29 mouse cellular contexts compared by ENCODE assay signal in the genomic region with DNA sequence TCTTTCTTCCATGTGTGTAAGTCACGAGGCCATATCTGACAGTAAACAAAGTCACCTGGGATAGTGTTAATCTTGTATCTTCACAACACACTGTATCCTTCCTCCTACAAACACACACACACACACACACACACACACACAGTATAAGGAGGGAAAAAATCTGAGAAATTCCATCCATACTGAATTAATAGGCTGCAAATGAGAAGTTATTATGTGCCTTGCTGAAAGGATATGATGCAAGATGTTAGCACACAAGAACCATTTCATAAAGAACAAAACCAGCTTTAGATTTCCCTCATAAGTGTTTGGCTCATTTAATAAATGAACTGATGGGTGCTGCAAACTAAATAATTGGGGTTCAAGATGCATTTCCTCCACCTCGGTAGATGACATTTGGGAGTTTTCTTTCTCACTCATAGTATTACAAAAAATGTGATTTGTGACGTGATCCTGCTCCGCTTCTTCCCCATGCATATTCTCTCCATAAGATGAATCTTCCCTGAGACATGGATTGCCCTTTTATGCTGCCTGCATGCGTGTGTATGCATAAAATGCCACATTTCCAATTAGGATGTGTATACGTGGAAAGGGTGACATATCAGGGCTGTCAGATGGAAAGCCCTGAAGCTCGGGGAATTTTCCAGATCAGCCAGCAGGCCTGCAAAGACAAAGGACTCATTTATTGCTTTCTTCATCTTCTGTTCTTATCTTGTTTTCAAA.
DNase-seq lines count a peak whose midpoint lies in the region; ATAC-seq and TF ChIP-seq lines count a peak whose summit lies in the region.
"Had no signal": no experiment of that assay in that cellular context is flagged by ENCODE, and none has a peak within 500 bp of the region (broad histone marks: within the 10 kb centered on the region; RNA-seq: fewer than 3 reads in every experiment).

No protein-coding gene starts in this region.

- no peaks in the 10 kb centered on the region for H3K27me3 ChIP-seq in lung, embryonic 14.5 days (ENCODE audit: insufficient read depth, low read length)
- no peaks in the 10 kb centered on the region for H3K27me3 ChIP-seq in lung, embryonic 16.5 days (ENCODE audit: control insufficient read depth, insufficient read depth, low read depth, low read length)
- no peaks in the 10 kb centered on the region for H3K27me3 ChIP-seq in lung, postnatal 0 days (replicated peaks; ENCODE audit: insufficient read depth, low read length)
- H3K27me3 ChIP-seq: CH12.LX; embryonic facial prominence, embryonic 13.5 days; embryonic facial prominence, embryonic 15.5 days; forebrain, embryonic 12.5 days had no signal

- peak; percentile 54 for DNase-seq in lung, embryonic 14.5 days
- no peak for DNase-seq in lung, postnatal 4 days
- DNase-seq in lung, postnatal 0 days (ENCODE audit: low spot score) = no peak
- DNase-seq in retina, postnatal 1 day = peak; percentile 13
- no peak for DNase-seq in retina, embryonic 14.5 days (ENCODE audit: low spot score)
- DNase-seq: adrenal gland, adult 8-10 months; adrenal gland, postnatal 14 days; adrenal gland, postnatal 36 days; B cell, adult 2 months; cerebellum, adult 11 months; cerebellum, adult 18-20 months; cerebellum, adult 8-10 months; cerebellum, adult 9-11 months; cerebellum, postnatal 14 days; cerebellum, postnatal 36 days; embryo, embryonic 11 days had no signal

- no peak for TF ChIP-seq CTCF in lung, embryonic 14.5 days (IDR thresholded peaks at IDR 0.05; ENCODE audit: low read depth)
- no peak for TF ChIP-seq CTCF in lung, postnatal 0 days (IDR thresholded peaks at IDR 0.05)

- H3K4me1 ChIP-seq in lung, embryonic 14.5 days (ENCODE audit: insufficient read depth) = no peaks in the 10 kb centered on the region
- H3K4me1 ChIP-seq in lung, embryonic 16.5 days (replicated peaks; ENCODE audit: control insufficient read depth, insufficient read depth, low read length) = no peaks in the 10 kb centered on the region
- H3K4me1 ChIP-seq in lung, postnatal 0 days (ENCODE audit: insufficient read depth, low read depth, low read length) = no peaks in the 10 kb centered on the region
- H3K4me1 ChIP-seq: embryonic facial prominence, embryonic 13.5 days; embryonic facial prominence, embryonic 15.5 days; forebrain, embryonic 10.5 days; forebrain, embryonic 12.5 days had no signal

- no peak for TF ChIP-seq EP300 in lung, postnatal 0 days (IDR thresholded peaks at IDR 0.05)

- H3K4me2 ChIP-seq in lung, embryonic 14.5 days = no peak overlapping the region
- no peak overlapping the region for H3K4me2 ChIP-seq in lung, embryonic 16.5 days (ENCODE audit: low read depth, low read length)
- no peak overlapping the region for H3K4me2 ChIP-seq in lung, postnatal 0 days (replicated peaks; ENCODE audit: low read depth, low read length)
- H3K4me2 ChIP-seq: embryonic facial prominence, embryonic 13.5 days; embryonic facial prominence, embryonic 15.5 days; forebrain, embryonic 12.5 days had no signal

- H3K9me3 ChIP-seq in lung, embryonic 14.5 days (ENCODE audit: low read depth, low read length) = no peaks in the 10 kb centered on the region
- no peaks in the 10 kb centered on the region for H3K9me3 ChIP-seq in lung, embryonic 16.5 days (ENCODE audit: control insufficient read depth, low read length)
- H3K9me3 ChIP-seq in lung, postnatal 0 days (ENCODE audit: low read length) = no peaks in the 10 kb centered on the region
- H3K9me3 ChIP-seq: embryonic facial prominence, embryonic 13.5 days; embryonic facial prominence, embryonic 15.5 days; forebrain, embryonic 10.5 days; forebrain, embryonic 12.5 days had no signal

- H3K27ac ChIP-seq in lung, embryonic 14.5 days (ENCODE audit: low read depth) = no peak overlapping the region
- no peak overlapping the region for H3K27ac ChIP-seq in lung, embryonic 16.5 days (ENCODE audit: low read length)
- no peak overlapping the region for H3K27ac ChIP-seq in lung, postnatal 0 days (ENCODE audit: low read length)
- H3K27ac ChIP-seq: embryonic facial prominence, embryonic 13.5 days; embryonic facial prominence, embryonic 15.5 days; forebrain, embryonic 10.5 days; forebrain, embryonic 12.5 days had no signal

- 39% methylated on average over 7 of the region's 7 CpGs for WGBS in lung, embryonic 14.5 days
- 54% methylated on average over 7 of the region's 7 CpGs for WGBS in lung, embryonic 16.5 days
- WGBS in lung, postnatal 0 days = 48% methylated on average over 7 of the region's 7 CpGs

- H3K4me3 ChIP-seq in lung, embryonic 14.5 days (ENCODE audit: low read depth, low read length) = no peak overlapping the region
- H3K4me3 ChIP-seq in lung, embryonic 16.5 days (ENCODE audit: low read length) = no peak overlapping the region
- H3K4me3 ChIP-seq in lung, postnatal 0 days (ENCODE audit: low read depth, low read length) = no peak overlapping the region
- H3K4me3 ChIP-seq: embryonic facial prominence, embryonic 13.5 days; embryonic facial prominence, embryonic 15.5 days; erythroblast, embryonic 14.5 days; forebrain, embryonic 10.5 days; forebrain, embryonic 12.5 days had no signal

- H3K36me3 ChIP-seq in lung, embryonic 14.5 days (ENCODE audit: insufficient read depth) = no peaks in the 10 kb centered on the region
- no peaks in the 10 kb centered on the region for H3K36me3 ChIP-seq in lung, embryonic 16.5 days (ENCODE audit: control insufficient read depth, insufficient read depth, low read length)
- H3K36me3 ChIP-seq in lung, postnatal 0 days (ENCODE audit: insufficient read depth, low read length) = no peaks in the 10 kb centered on the region
- H3K36me3 ChIP-seq: embryonic facial prominence, embryonic 13.5 days; embryonic facial prominence, embryonic 15.5 days; forebrain, embryonic 10.5 days; forebrain, embryonic 12.5 days; G1E had no signal

- ATAC-seq in lung, embryonic 14.5 days (ENCODE audit: insufficient read depth) = peak; percentile 66; the same call in 1 of the 2 replicates
- peak; percentile 52 for ATAC-seq in lung, embryonic 16.5 days (ENCODE audit: low read depth)
- no peak for ATAC-seq in lung, postnatal 0 days
- ATAC-seq: activated CD4-positive, CD25-positive, alpha-beta regulatory T cell, adult 4 months; CD4-positive, CD25-positive, alpha-beta regulatory T cell, adult 4 months; forebrain, embryonic 14.5 days; forebrain, embryonic 16.5 days; Patski had no signal

- no peak overlapping the region for H3K9ac ChIP-seq in lung, embryonic 14.5 days
- no peak overlapping the region for H3K9ac ChIP-seq in lung, embryonic 16.5 days (ENCODE audit: low read length)
- no peak overlapping the region for H3K9ac ChIP-seq in lung, postnatal 0 days (replicated peaks; ENCODE audit: low read depth)
- H3K9ac ChIP-seq: embryonic facial prominence, embryonic 13.5 days; embryonic facial prominence, embryonic 15.5 days; forebrain, embryonic 12.5 days had no signal

Comparison
In these comparisons a context has a peak if more than half of its experiments do, and no peak if none do; other contexts are left out.
1. DNase-seq: peak in lung, embryonic 14.5 days (single experiment) and retina, postnatal 1 day (single experiment); none in lung, postnatal 4 days (0 of 2), lung, postnatal 0 days (single experiment) and retina, embryonic 14.5 days (single experiment).